Mouse (Mus musculus): Measurements from ENCODE around the gene Plin4.

DNA sequence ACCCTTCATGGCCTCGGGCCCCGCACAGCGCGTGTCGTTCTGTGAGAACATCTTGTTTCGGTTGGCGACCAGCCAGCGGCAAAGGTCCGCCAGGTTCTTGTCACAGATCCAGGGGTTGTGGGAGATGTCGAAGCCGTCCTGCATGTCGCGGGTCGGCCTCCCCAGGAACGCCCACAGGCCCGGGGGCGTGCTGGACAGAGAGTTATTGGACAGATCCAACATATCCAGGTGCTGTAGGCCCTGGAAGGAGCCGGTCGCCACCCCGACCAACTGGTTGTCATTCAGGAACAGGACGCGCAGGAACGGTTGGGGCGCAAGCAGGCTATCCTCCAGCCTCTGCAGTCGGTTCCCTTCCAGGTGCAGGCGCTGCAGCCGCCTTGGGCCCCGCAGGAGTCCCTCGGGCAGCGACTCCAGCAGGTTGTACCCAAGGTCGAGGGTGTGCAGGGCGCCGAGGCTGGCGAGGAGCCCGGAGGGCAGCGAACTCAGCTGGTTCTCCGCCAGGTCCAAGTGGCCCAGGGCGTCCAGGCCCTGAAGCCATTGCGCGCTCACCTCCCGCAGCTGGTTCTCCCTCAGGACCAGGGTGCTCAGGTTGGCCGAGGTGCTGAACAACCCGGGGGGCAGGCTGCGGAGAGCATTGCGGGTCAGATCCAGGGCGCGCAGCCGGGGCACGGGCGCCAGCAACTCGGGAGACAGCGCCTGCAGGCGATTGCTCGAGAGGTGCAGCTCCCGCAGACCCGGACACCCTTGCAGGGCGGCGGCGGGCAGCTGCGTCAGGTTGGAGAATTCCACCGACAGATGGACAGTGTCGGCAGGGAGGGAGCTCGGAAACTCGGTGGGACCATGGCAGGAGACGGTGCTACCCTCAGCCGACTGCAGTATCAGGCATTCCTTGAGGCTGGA lies 10.6 kb upstream of the Plin4 start:
- TF ChIP-seq CTCF (IDR thresholded peaks at IDR 0.05; ENCODE audit: insufficient read depth, low read depth, low read length) (no peak), POLR2A (IDR thresholded peaks at IDR 0.05; ENCODE audit: insufficient read depth, low read depth, low read length) (no peak)

All from olfactory bulb, adult 2 months (tissue).